Mouse (Mus musculus) forebrain, embryonic 14.5 days (tissue): ENCODE measurements around the gene Robo1. TPM values are rescaled to one million over a fixed set of nuclear protein-coding genes. Genes with fewer than 3 reads are reported as not detected.

Source experiments
- ATAC-seq: fragments of 200-750 bp; cut with Nextera tagmentation; 2 replicates; pipeline ENCODE4 v1.8.0; 2017; ENCODE audit warnings: mild to moderate bottlenecking, moderate library complexity
- DNase-seq: peaks from one replicate; pipeline ENCODE4 v3.0.0-alpha.2; 2015; ENCODE audit warnings: low spot score
- H3K27ac ChIP-seq: fragments of 300-500 bp; sonication (generic); 2 replicates; pipeline ENCODE4 v1.5.1; 2014; ENCODE audit warnings: low read depth, mild to moderate bottlenecking, control low read depth, low read length, moderate library complexity
- H3K27me3 ChIP-seq: fragments of 300-500 bp; sonication (generic); replicated peaks from 2 replicates; pipeline ENCODE4 v1.6.1; 2014; ENCODE audit warnings: low read length, control low read depth, mixed read lengths; ENCODE audit not compliant: control insufficient read depth, insufficient read depth
- H3K36me3 ChIP-seq: fragments of 300-500 bp; sonication (generic); 2 replicates; pipeline ENCODE4 v1.6.1; 2014; ENCODE audit warnings: low read length, control low read depth; ENCODE audit not compliant: control insufficient read depth, insufficient read depth
- H3K4me1 ChIP-seq: fragments of 300-500 bp; sonication (generic); 2 replicates; pipeline ENCODE4 v1.6.1; 2014; ENCODE audit warnings: antibody characterized with exemption, low read length, control low read depth; ENCODE audit not compliant: control insufficient read depth, insufficient read depth
- H3K4me2 ChIP-seq: fragments of 300-500 bp; sonication (generic); 2 replicates; pipeline ENCODE4 v1.6.1; 2014; ENCODE audit warnings: mild to moderate bottlenecking, control low read depth, low read length
- H3K4me3 ChIP-seq: fragments of 300-500 bp; sonication (generic); 2 replicates; pipeline ENCODE4 v1.5.1; 2014; ENCODE audit warnings: low read depth, low read length, control low read depth
- H3K9ac ChIP-seq: fragments of 300-500 bp; sonication (generic); 2 replicates; pipeline ENCODE4 v1.6.1; 2014; ENCODE audit warnings: mild to moderate bottlenecking, low read length, control low read depth, moderate library complexity
- H3K9me3 ChIP-seq: fragments of 300-500 bp; sonication (generic); replicated peaks from 2 replicates; pipeline ENCODE4 v1.6.1; 2016; ENCODE audit warnings: low read length, control low read depth, mixed read lengths; ENCODE audit not compliant: control insufficient read depth
- WGBS: fragments of 180-500 bp; shearing (Covaris S2); extraction: QIAGEN DNeasy Blood & Tissue Kit; methylation state at CpG from one replicate; pipeline ENCODE4 v1.1.7; 2014; 5-methylcytosine and 5-hydroxymethylcytosine counted together
- polyA plus RNA-seq: library from polyadenylated mRNA; unstranded; fragments of >200 nt; fragmentation: Nextera tagmentation; extraction: Ambion mirVana; gene quantifications from 2 replicates; pipeline ENCODE4 v1.2.1, GENCODE M21; 2014

The Robo1 gene
- polyA plus RNA-seq, 1 experiment from 2014 or later, result 37.1 TPM

GRCm38 (mm10) chr16:73072883-73073282 lies 764.8 kb downstream of the Robo1 start:
- DNase-seq (no peak), ATAC-seq (no peak)
- no peak overlapping the region for H3K4me3 ChIP-seq
- H3K27ac ChIP-seq, result no peak overlapping the region
- no peaks in the 10 kb centered on the region for H3K36me3 ChIP-seq
- no peak overlapping the region for H3K9ac ChIP-seq
- H3K27me3 ChIP-seq, result no peaks in the 10 kb centered on the region
- no peaks in the 10 kb centered on the region for H3K4me1 ChIP-seq
- H3K4me2 ChIP-seq, result no peak overlapping the region
- no peaks in the 10 kb centered on the region for H3K9me3 ChIP-seq
- WGBS, result 96% methylated on average over 6 of the region's 6 CpGs

GRCm38 (mm10) chr16:73082420-73082819 lies 774.3 kb downstream of the Robo1 start:
- 54% methylated on average over 4 of the region's 4 CpGs for WGBS
- H3K4me1 ChIP-seq, result no peaks in the 10 kb centered on the region
- no peaks in the 10 kb centered on the region for H3K9me3 ChIP-seq
- no peak overlapping the region for H3K4me3 ChIP-seq
- H3K27me3 ChIP-seq, result no peaks in the 10 kb centered on the region
- no peak overlapping the region for H3K4me2 ChIP-seq
- H3K9ac ChIP-seq, result no peak overlapping the region
- ATAC-seq, result peak; percentile 66; the same call in 1 of the 2 replicates
- DNase-seq, result peak; percentile 42
- H3K27ac ChIP-seq, result no peak overlapping the region
- H3K36me3 ChIP-seq, result no peaks in the 10 kb centered on the region

GRCm38 (mm10) chr16:73083077-73083476 lies 775.0 kb downstream of the Robo1 start:
- no peak overlapping the region for H3K4me3 ChIP-seq
- H3K4me2 ChIP-seq, result no peak overlapping the region
- no peak overlapping the region for H3K9ac ChIP-seq
- WGBS, result 88% methylated on average over 2 of the region's 2 CpGs
- H3K36me3 ChIP-seq, result no peaks in the 10 kb centered on the region
- H3K9me3 ChIP-seq, result no peaks in the 10 kb centered on the region
- H3K27me3 ChIP-seq, result no peaks in the 10 kb centered on the region
- H3K27ac ChIP-seq, result no peak overlapping the region
- DNase-seq (no peak), ATAC-seq (no peak)
- no peaks in the 10 kb centered on the region for H3K4me1 ChIP-seq
